Mouse (Mus musculus): ENCODE data around the gene Zfp664.

The Zfp664 gene

GRCm38 (mm10) chr5:124930055-124930439 is 67.6 kb downstream of the Zfp664 start:
- no peak for DNase-seq

- no peak for DNase-seq
Observed at GRCm38 (mm10) chr5:124930603-124931002, 68.1 kb downstream of the Zfp664 start.

- DNase-seq = no peak
Observed at GRCm38 (mm10) chr5:124931076-124931475, 68.6 kb downstream of the Zfp664 start.

GRCm38 (mm10) chr5:124934558-124934957 is 72.1 kb downstream of the Zfp664 start:
- peak; percentile 30 for DNase-seq

- DNase-seq = no peak
Observed at GRCm38 (mm10) chr5:124943181-124943792, 80.8 kb downstream of the Zfp664 start.

GRCm38 (mm10) chr5:124943793-124944383 is 81.4 kb downstream of the Zfp664 start:
- DNase-seq = peak; percentile 38

GRCm38 (mm10) chr5:124944384-124944783 is 81.9 kb downstream of the Zfp664 start:
- DNase-seq = no peak

GRCm38 (mm10) chr5:124945046-124945445 is 82.6 kb downstream of the Zfp664 start:
- DNase-seq = no peak

GRCm38 (mm10) chr5:124950623-124951278 is 88.3 kb downstream of the Zfp664 start:
- DNase-seq = no peak

GRCm38 (mm10) chr5:124951333-124951732 is 88.8 kb downstream of the Zfp664 start:
- no peak for DNase-seq

All from right cerebral cortex, postnatal 25 days (tissue).